Mouse (Mus musculus) liver, embryonic 15.5 days (tissue): ENCODE measurements around the gene Eif4g3. TPM values are rescaled to one million over a fixed set of nuclear protein-coding genes. Genes with fewer than 3 reads are reported as not detected.

Experiments
- ATAC-seq: fragments of 200-750 bp; cut with Nextera tagmentation; 2 replicates; pipeline ENCODE4 v1.8.0; 2017; ENCODE audit warnings: moderate number of reproducible peaks, mild to moderate bottlenecking, moderate library complexity; ENCODE audit not compliant: insufficient read depth
- H3K27ac ChIP-seq: fragments of 300-500 bp; sonication (generic); replicated peaks from 2 replicates; pipeline ENCODE4 v1.5.1; 2015; ENCODE audit warnings: mild to moderate bottlenecking, inconsistent platforms
- H3K27me3 ChIP-seq: fragments of 300-500 bp; sonication (generic); 2 replicates; pipeline ENCODE4 v1.6.1; 2015; ENCODE audit warnings: mild to moderate bottlenecking, inconsistent platforms
- H3K36me3 ChIP-seq: fragments of 300-500 bp; sonication (generic); replicated peaks from 2 replicates; pipeline ENCODE4 v1.6.1; 2015; ENCODE audit warnings: moderate library complexity, mild to moderate bottlenecking, inconsistent platforms
- H3K4me1 ChIP-seq: fragments of 300-500 bp; sonication (generic); replicated peaks from 2 replicates; pipeline ENCODE4 v1.6.1; 2015; ENCODE audit warnings: inconsistent platforms
- H3K4me2 ChIP-seq: fragments of 300-500 bp; sonication (generic); 2 replicates; pipeline ENCODE4 v1.6.1; 2015; ENCODE audit warnings: moderate library complexity, mild to moderate bottlenecking, inconsistent platforms
- H3K4me3 ChIP-seq: fragments of 300-500 bp; sonication (generic); replicated peaks from 2 replicates; pipeline ENCODE4 v1.5.1; 2015; ENCODE audit warnings: mild to moderate bottlenecking, inconsistent platforms
- H3K9ac ChIP-seq: fragments of 300-500 bp; sonication (generic); 2 replicates; pipeline ENCODE4 v1.6.1; 2015; ENCODE audit warnings: moderate library complexity, mild to moderate bottlenecking, inconsistent platforms
- H3K9me3 ChIP-seq: fragments of 300-500 bp; sonication (generic); replicated peaks from 2 replicates; pipeline ENCODE4 v1.6.1; 2016; ENCODE audit warnings: inconsistent platforms
- WGBS: fragments of 180-500 bp; shearing (Covaris S2); methylation state at CpG from one replicate; pipeline ENCODE4 v1.1.7; 2015; ENCODE audit warnings: mixed read lengths; ENCODE audit not compliant: insufficient replicate concordance; 5-methylcytosine and 5-hydroxymethylcytosine counted together
- polyA plus RNA-seq: library from polyadenylated mRNA; unstranded; fragments of >200 nt; fragmentation: Nextera tagmentation; extraction: Ambion mirVana; gene quantifications from 2 replicates; pipeline ENCODE4 v1.2.1, GENCODE M21; 2015

The Eif4g3 gene
- polyA plus RNA-seq, 1 experiment from 2014 or later: 6.3 TPM

DNA sequence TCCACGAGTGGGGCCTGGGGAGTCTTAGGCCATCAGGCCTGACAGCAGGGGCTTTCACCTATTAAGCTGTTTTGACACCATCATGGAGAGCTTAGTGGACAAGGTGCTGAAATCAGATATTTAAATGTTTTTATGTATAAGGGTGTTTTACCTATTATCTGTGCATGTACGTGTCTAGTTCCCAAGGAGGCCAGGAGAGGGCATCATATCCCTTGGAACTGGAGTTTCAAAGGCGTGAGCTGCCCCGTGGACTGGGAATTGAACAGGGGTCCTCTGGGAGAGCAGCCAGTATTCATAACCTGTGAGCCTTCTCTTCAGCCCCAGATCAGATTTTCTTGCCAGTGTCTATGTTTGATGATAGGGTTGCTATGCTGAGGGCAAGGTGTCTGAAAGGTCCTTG lies 2.4 kb upstream of the Eif4g3 start:
- Histone ChIP-seq H3K36me3 (no peaks in the 10 kb centered on the region), H3K4me2 (no peak overlapping the region), H3K27ac (no peak overlapping the region), H3K9ac (no peak overlapping the region), H3K27me3 (peaks cover 34% of the 10 kb centered on the region), H3K4me1 (peaks cover 22% of the 10 kb centered on the region), H3K4me3 (no peak overlapping the region), H3K9me3 (no peaks in the 10 kb centered on the region)
- WGBS: 66% methylated on average over 4 of the region's 4 CpGs
- ATAC-seq: no peak

DNA sequence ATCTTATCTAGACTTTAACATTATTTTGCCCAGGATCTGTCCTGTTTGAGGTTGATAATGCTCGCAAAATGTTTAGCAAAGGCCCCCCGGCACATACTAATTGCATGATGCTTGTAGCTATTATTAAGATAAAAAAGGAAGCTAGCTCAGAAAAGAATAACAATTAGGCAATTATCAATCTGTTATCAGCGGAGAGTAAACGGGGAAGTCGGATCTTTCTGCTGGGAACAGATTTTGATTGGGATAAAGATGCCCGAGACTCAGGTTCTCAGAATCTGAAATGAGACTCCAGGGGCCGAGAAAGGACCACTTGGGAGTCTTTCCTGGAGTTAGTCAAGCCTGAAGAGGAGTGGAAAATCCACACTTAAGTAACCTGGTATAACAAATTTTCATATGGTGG lies 1.6 kb upstream of the Eif4g3 start:
- Histone ChIP-seq H3K4me1 (peaks cover 30% of the 10 kb centered on the region), H3K27ac (no peak overlapping the region), H3K36me3 (0 out of 2 replicates have a peak, but pooled peaks cover 3% of the 10 kb centered on the region), H3K9ac (no peak overlapping the region), H3K27me3 (peaks cover 34% of the 10 kb centered on the region), H3K4me2 (no peak overlapping the region), H3K4me3 (no peak overlapping the region), H3K9me3 (no peaks in the 10 kb centered on the region)
- WGBS: 41% methylated on average over 7 of the region's 7 CpGs
- ATAC-seq: no peak

DNA sequence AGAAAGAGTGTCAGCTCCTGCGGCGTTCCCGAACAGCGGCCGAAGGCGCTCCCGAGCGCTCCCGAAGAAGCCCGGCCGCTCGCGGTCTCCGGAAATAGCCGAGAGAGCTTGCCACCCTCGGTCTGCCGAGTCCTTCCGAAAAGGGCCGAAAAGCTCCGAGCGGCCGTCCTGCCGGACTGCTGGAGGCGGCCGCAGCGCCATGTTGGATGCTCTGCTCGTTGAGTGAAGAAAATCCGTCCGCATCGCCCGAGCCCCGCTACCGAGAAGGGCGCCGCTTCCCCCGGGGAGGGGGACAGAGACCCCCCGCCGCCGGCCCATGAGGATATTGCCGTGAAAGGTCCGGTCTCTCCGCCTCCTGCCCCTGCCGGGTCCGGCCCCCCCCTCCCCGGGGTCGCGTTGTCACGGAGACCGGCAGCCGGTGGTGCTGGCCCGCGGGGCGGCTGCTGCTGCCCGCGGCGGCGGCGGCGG lies 503 bp downstream of the Eif4g3 start:
- WGBS: under 1% methylated on average over 56 of the region's 59 CpGs
- peaks cover 32% of the 10 kb centered on the region for H3K4me1 ChIP-seq
- H3K4me2 ChIP-seq: peak overlapping the region; percentile 95
- peaks cover 11% of the 10 kb centered on the region for H3K36me3 ChIP-seq
- H3K9ac ChIP-seq: peak overlapping the region; percentile 90
- peaks cover 34% of the 10 kb centered on the region for H3K27me3 ChIP-seq
- ATAC-seq: peak; percentile 91
- peak overlapping the region; percentile 90 for H3K4me3 ChIP-seq
- peak overlapping the region; percentile 83 for H3K27ac ChIP-seq
- H3K9me3 ChIP-seq: no peaks in the 10 kb centered on the region

DNA sequence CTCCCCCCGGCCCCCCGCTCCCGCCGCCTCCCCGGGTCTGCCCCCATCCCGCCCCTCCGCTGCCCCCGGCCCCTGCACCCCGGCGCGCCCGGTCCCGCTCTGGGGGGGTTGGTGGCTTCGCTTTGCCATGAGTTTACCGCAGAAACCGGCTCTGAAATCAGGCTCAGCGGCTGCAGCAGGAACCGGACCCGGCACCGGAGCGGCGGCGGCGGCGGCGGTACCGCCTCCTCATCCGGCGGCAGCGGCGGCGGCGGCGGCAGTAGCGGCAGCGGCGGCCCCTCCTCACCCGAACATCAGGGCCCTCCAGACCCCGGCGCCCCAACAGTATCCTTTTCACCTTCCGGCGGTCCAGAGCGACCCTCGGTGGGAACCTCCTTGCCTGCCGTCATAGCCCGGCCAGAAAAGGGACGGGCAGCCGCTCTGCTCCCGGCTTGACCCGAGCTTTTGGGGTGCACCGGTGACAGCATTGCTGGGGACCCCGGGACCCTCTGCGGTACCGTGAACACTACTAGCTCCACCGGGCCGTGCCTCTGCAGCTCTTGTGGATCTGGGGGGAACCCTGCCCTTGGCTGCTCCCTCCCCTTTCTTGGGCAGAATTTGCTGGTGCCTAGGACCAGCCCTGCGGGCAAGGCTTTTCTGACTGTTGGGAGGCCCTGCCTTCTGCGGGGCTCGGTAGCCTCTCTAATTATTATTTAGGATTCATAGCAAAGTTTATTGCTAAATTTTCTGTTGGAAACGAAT lies 1.2 kb downstream of the Eif4g3 start:
- under 1% methylated on average over 58 of the region's 60 CpGs for WGBS
- peak; percentile 33; the same call in 1 of the 2 replicates for ATAC-seq
- peaks cover 32% of the 10 kb centered on the region for H3K4me1 ChIP-seq

DNA sequence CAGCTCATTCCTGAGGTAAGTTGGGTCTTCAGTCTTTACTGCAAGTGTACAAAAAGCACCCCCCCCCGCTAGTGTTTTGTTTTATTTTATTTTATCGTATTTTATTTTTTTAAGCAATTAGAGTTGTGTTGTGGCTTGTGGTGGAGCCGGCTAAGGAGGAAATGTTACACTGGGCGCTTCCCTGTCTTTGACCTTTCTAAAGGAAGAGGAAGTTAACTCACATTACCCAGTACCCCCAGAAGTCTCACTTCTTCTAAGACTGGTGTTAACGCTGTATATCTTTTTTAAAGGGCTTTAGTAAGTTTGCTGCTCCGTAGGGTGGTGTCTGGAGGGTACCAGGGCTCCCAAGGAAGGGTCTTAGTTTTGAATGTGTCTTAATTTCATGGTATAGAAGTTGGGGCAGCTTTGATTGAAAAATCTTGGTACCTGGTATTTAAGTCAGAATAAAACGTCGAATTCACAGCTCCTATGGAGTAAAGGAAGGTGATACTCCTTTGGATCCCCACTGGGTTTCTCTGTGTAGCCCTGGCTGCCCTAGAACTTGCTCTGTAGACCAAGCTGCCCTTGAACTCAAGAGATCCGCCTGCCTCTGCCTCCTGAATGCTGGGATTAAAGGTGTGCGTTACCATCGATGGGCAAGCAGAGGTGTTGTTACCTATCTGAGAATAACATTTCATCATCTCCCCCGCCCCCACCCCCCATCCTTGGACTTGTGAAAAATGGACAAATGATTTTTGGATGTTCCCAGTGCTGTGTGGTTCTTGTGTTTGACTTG lies 1.9 kb downstream of the Eif4g3 start:
- Histone ChIP-seq H3K9me3 (no peaks in the 10 kb centered on the region), H3K4me2 (peak overlapping the region; percentile 95), H3K27me3 (peaks cover 27% of the 10 kb centered on the region), H3K9ac (peak overlapping the region; percentile 90), H3K4me1 (peaks cover 32% of the 10 kb centered on the region), H3K36me3 (peaks cover 26% of the 10 kb centered on the region), H3K27ac (peak overlapping the region; percentile 83), H3K4me3 (peak overlapping the region; percentile 90)
- ATAC-seq: no peak
- WGBS: 29% methylated on average over 12 of the region's 12 CpGs

More for the DNA sequence above, 1.2 kb downstream of the Eif4g3 start:
- Histone ChIP-seq H3K4me3 (peak overlapping the region; percentile 90), H3K4me2 (peak overlapping the region; percentile 95), H3K27ac (peak overlapping the region; percentile 83), H3K9me3 (no peaks in the 10 kb centered on the region), H3K36me3 (peaks cover 18% of the 10 kb centered on the region), H3K27me3 (peaks cover 34% of the 10 kb centered on the region), H3K9ac (peak overlapping the region; percentile 90)

DNA sequence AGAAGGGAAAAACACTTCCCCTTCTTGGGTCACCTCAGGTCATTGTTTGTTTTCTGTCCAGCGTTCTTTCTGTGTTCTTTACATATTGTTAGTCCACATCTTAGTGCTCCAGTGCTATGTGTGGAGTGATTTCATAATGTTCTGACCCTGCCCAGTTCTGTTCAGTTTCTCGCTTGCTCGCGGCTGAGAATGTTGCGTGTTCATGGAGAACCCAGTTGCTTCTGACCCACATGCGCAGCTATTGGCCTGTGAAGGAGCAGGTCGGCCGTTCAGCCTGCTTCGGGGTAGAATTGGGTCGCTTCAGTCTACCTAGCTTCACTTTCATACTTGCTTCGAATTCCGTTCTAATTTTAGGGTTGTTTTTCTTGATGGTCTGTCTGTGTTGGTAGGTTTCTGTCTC lies 2.6 kb downstream of the Eif4g3 start:
- H3K9me3 ChIP-seq: no peaks in the 10 kb centered on the region
- H3K4me2 ChIP-seq: peak overlapping the region; percentile 95
- peaks cover 20% of the 10 kb centered on the region for H3K27me3 ChIP-seq
- H3K27ac ChIP-seq: no peak overlapping the region
- H3K36me3 ChIP-seq: peaks cover 29% of the 10 kb centered on the region
- peak overlapping the region; percentile 90 for H3K4me3 ChIP-seq
- peaks cover 32% of the 10 kb centered on the region for H3K4me1 ChIP-seq
- 80% methylated on average over 12 of the region's 12 CpGs for WGBS
- H3K9ac ChIP-seq: no peak overlapping the region
- no peak for ATAC-seq

DNA sequence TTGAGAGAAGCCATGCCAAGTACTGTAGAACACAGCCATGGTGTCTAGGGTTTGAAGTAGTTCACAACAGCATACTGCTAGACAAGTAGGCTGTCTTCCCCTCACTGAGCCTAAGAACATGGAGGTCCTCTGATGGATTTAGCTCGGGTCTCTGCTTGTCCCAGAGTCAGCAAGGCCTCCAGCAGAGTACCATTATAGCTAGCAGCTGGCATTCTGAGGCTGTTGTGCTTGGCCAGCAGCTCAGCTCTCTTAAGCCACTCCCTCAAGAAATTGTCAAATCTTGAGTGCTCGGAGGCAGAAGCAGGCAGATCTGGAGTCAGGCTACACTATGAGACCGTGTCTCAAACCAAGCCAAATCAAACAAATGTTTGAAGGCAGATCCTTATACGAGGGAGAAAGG lies 5.4 kb downstream of the Eif4g3 start:
- Histone ChIP-seq H3K4me1 (peaks cover 27% of the 10 kb centered on the region), H3K9ac (no peak overlapping the region), H3K9me3 (no peaks in the 10 kb centered on the region), H3K27ac (no peak overlapping the region), H3K36me3 (peaks cover 42% of the 10 kb centered on the region), H3K4me3 (no peak overlapping the region), H3K27me3 (no peaks in the 10 kb centered on the region), H3K4me2 (no peak overlapping the region)
- no peak for ATAC-seq
- 73% methylated on average over 4 of the region's 4 CpGs for WGBS

DNA sequence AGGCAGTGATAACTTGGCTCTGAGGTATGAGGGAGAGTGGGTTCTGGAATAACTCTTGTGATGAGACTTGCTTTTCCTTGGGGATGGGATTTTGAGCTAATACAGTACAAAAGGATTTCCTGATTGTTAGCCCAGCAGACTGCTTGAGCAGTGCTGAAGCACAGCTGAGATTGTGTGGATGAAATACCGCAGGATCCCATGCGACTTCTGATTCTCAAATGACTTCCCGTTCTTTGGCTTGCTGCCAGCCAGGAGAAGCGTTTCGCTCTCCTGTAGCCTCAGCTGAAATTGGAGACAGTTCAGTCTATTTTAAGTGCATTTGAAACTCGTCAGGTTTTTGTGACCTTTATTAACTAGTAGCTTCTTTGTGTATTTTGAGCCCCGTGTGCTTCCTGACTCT lies 7.9 kb downstream of the Eif4g3 start:
- Histone ChIP-seq H3K27ac (no peak overlapping the region), H3K4me2 (no peak overlapping the region), H3K27me3 (no peaks in the 10 kb centered on the region), H3K9me3 (no peaks in the 10 kb centered on the region), H3K9ac (no peak overlapping the region), H3K4me1 (peaks cover 10% of the 10 kb centered on the region), H3K4me3 (no peak overlapping the region), H3K36me3 (peaks cover 45% of the 10 kb centered on the region)
- ATAC-seq: no peak
- WGBS: 75% methylated on average over 7 of the region's 7 CpGs

DNA sequence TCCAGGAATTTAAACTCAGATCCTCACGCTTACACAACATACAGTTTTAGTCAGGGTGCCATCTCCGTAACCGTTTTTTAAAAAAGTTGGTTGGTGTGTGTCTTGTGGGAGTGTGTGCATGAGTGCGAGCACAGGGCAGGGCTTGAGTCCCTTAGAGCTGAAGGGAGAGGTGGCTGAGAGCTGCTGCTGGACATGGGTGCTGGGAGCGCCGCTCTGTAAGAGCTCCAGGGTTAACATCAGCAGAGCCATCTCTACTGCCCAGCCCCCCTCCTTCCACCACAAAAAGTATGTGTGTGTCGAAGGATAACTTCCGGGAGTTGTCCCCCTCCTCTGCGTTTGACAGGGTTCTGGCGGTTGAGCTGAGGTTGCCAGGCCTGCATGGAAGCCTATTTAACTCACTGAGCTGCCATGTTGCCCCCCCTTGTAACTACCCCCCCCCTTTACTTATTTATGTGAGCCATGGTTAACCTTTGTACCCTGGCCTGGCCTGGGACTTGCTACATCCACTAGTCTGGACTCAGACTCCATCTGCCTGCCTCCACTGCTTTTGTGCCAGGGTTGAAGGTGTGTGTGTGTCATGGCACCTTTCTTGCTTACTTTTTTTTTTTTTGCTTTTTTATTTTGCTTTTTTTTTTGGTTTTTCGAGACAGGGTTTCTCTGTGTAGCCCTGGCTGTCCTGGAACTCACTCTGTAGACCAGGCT lies 11.2 kb downstream of the Eif4g3 start:
- Histone ChIP-seq H3K4me3 (no peak overlapping the region), H3K36me3 (peaks cover 46% of the 10 kb centered on the region), H3K27ac (no peak overlapping the region), H3K9ac (no peak overlapping the region), H3K4me1 (0 out of 2 replicates have a peak, but pooled peaks cover 2% of the 10 kb centered on the region), H3K4me2 (no peak overlapping the region), H3K9me3 (no peaks in the 10 kb centered on the region), H3K27me3 (no peaks in the 10 kb centered on the region)
- 75% methylated on average over 11 of the region's 11 CpGs for WGBS
- no peak for ATAC-seq

DNA sequence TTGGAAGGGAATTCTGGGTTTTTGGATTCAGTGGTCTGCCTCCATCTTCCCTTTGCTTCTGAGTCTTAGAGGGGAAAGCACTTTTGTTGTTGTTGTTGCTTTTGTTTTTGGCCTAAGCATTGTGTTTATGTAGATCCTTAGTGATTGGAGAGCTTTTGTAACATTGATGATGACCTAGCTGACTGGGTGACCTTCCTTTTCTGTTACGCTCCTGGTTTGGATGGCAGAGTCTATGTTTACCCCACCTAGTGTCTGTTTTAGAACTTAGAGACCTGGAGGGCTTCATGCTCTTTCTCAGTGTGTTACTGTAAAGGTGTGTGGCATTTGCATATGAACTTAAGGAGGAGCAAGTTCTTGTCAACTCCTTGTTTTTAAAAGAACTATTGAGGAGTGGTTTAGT lies 13.0 kb downstream of the Eif4g3 start:
- no peaks in the 10 kb centered on the region for H3K9me3 ChIP-seq
- WGBS: 76% methylated on average over 1 of the region's 1 CpGs
- H3K36me3 ChIP-seq: peaks cover 32% of the 10 kb centered on the region
- no peak overlapping the region for H3K4me2 ChIP-seq
- H3K4me3 ChIP-seq: no peak overlapping the region
- no peak overlapping the region for H3K9ac ChIP-seq
- H3K4me1 ChIP-seq: no peaks in the 10 kb centered on the region
- ATAC-seq: no peak
- H3K27ac ChIP-seq: no peak overlapping the region
- no peaks in the 10 kb centered on the region for H3K27me3 ChIP-seq
